Mouse (Mus musculus): ENCODE data around the gene Tomm34.
"Not testable (repeated sequence)": the region's sequence is repeated elsewhere in the genome, so short reads cannot be mapped to it uniquely, and the experiment has no call there.

Gene Tomm34

GRCm38 (mm10) chr2:164075088-164075487 lies 4.1 kb upstream of the Tomm34 start:
- DNase-seq = peak; percentile 30

GRCm38 (mm10) chr2:164073918-164074578 lies 3.1 kb upstream of the Tomm34 start:
- DNase-seq = peak; percentile 99

GRCm38 (mm10) chr2:164073120-164073519 lies 2.2 kb upstream of the Tomm34 start:
- DNase-seq = no peak

GRCm38 (mm10) chr2:164072109-164072508 lies 1.1 kb upstream of the Tomm34 start:
- DNase-seq = no peak

GRCm38 (mm10) chr2:164071437-164071820 lies 460 bp upstream of the Tomm34 start:
- not testable (repeated sequence) for DNase-seq

GRCm38 (mm10) chr2:164070142-164070764 lies 716 bp downstream of the Tomm34 start, which contains the start of gene Stk4:
TSS of gene Stk4 (plus strand) at chr2:164070322.
- no peak for DNase-seq

- DNase-seq = no peak
These were observed 11.2 kb downstream of the Tomm34 start for GRCm38 (mm10) chr2:164059634-164060235.

GRCm38 (mm10) chr2:164054671-164055070 lies 16.3 kb downstream of the Tomm34 start:
- DNase-seq = no peak

- peak; percentile 17 for DNase-seq
These were observed 17.2 kb downstream of the Tomm34 start for GRCm38 (mm10) chr2:164053767-164054166.

GRCm38 (mm10) chr2:164047197-164047690 lies 23.7 kb downstream of the Tomm34 start:
- DNase-seq = peak; percentile 8

- no peak for DNase-seq
These were observed 29.4 kb downstream of the Tomm34 start for GRCm38 (mm10) chr2:164041523-164041922.

- no peak for DNase-seq
These were observed 30.0 kb downstream of the Tomm34 start for GRCm38 (mm10) chr2:164040949-164041348.

GRCm38 (mm10) chr2:164038407-164039028 lies 32.5 kb downstream of the Tomm34 start:
- no peak for DNase-seq

GRCm38 (mm10) chr2:164036520-164037019 lies 34.4 kb downstream of the Tomm34 start:
- no peak for DNase-seq

- no peak for DNase-seq
These were observed 38.0 kb downstream of the Tomm34 start for GRCm38 (mm10) chr2:164032973-164033372.

GRCm38 (mm10) chr2:164031147-164031546 lies 39.8 kb downstream of the Tomm34 start:
- no peak for DNase-seq

GRCm38 (mm10) chr2:164025150-164025549 lies 45.8 kb downstream of the Tomm34 start, which contains the start of gene Pabpc1l:
TSS of gene Pabpc1l (plus strand) at chr2:164025450.
- no peak for DNase-seq

- no peak for DNase-seq
These were observed 48.9 kb downstream of the Tomm34 start for GRCm38 (mm10) chr2:164022104-164022503.

GRCm38 (mm10) chr2:164019943-164020342 lies 51.0 kb downstream of the Tomm34 start:
- no peak for DNase-seq

- no peak for DNase-seq
These were observed 52.1 kb downstream of the Tomm34 start for GRCm38 (mm10) chr2:164018910-164019309.

GRCm38 (mm10) chr2:164015304-164015703 lies 55.7 kb downstream of the Tomm34 start:
- no peak for DNase-seq

GRCm38 (mm10) chr2:164010944-164011343 lies 60.0 kb downstream of the Tomm34 start:
- no peak for DNase-seq

GRCm38 (mm10) chr2:164010496-164010895 lies 60.5 kb downstream of the Tomm34 start:
- no peak for DNase-seq

Measured in lung, postnatal 14 days (tissue).